Mouse (Mus musculus): Measurements from ENCODE around the gene Gm4756. TPM values are rescaled to one million over a fixed set of nuclear protein-coding genes. Genes with fewer than 3 reads are reported as not detected.

Gm4756 gene
- total and polyA plus RNA-seq, 3 experiments, result not detected

- Histone ChIP-seq H3K4me3 (replicated peaks in 1 of 3; ENCODE audit: low read depth in 2 of 3, low read length in 2 of 3, poor library complexity in 1 of 3) (no peak overlapping the region), H3K4me2 (ENCODE audit: insufficient read depth, low read depth, poor library complexity, severe bottlenecking) (no peak overlapping the region), H3K9me3 (replicated peaks; ENCODE audit: low read length) (peaks cover 9% of the 10 kb centered on the region), H3K36me3 (replicated peaks in 1 of 2; ENCODE audit: control insufficient read depth in 1 of 2, insufficient read depth in 1 of 2, low read length in 1 of 2) (no peaks in the 10 kb centered on the region), H3K27me3 (replicated peaks) (no peaks in the 10 kb centered on the region), H3K27ac (ENCODE audit: insufficient read depth, low read depth) (no peak overlapping the region), H3K4me1 (ENCODE audit: control insufficient read depth in 1 of 2, insufficient read depth in 2 of 2) (peaks cover 0 to 10% of the 10 kb centered on the region in 2 experiments; a peak in 2 of 4 replicates), H3K79me2 (replicated peaks; ENCODE audit: control insufficient read depth, extremely low read depth, insufficient read depth, poor library complexity, severe bottlenecking) (no peaks in the 10 kb centered on the region), H3K9ac (ENCODE audit: insufficient read depth, low read depth) (no peak overlapping the region)
- dilution Hi-C loops (cut with MboI; ENCODE audit: extremely low pct_ligation_motif_present, extremely low pct_unique_long_range_greater_than_20kb, low sequenced_read_pairs), result no loop called here
- in situ Hi-C loops (cut with MboI; ENCODE audit: low pct_ligation_motif_present, low pct_unique_long_range_greater_than_20kb, low sequenced_read_pairs), result loop anchor here (25.0 kb wide), 1 partner anchor 137 kb away; the partner anchor contains the start of gene Pcnx4
- TF ChIP-seq POLR2A (IDR thresholded peaks at IDR 0.05; ENCODE audit: low read depth, low read length) (no peak), IRF4 (IDR thresholded peaks at IDR 0.05; ENCODE audit: low read depth, low read length) (no peak), MEF2A (IDR thresholded peaks at IDR 0.05; ENCODE audit: borderline replicate concordance, low read depth, low read length) (peak; percentile 88), KAT2A (IDR thresholded peaks at IDR 0.05; ENCODE audit: insufficient replicate concordance, low read length) (no peak), ZC3H11A (IDR thresholded peaks at IDR 0.05; ENCODE audit: low read depth, low read length) (no peak), PAX5 (IDR thresholded peaks at IDR 0.05; ENCODE audit: low read length) (no peak), NELFE (IDR thresholded peaks at IDR 0.05; ENCODE audit: low read depth, low read length) (no peak), ZKSCAN1 (IDR thresholded peaks at IDR 0.05; ENCODE audit: borderline replicate concordance, low read depth, low read length) (no peak), BHLHE40 (IDR thresholded peaks at IDR 0.05; ENCODE audit: low read depth, low read length) (peak; percentile 72), JUND (conservative IDR thresholded peaks at IDR 0.05; ENCODE audit: low read depth, low read length) (no peak), ZNF384 (IDR thresholded peaks at IDR 0.05; ENCODE audit: low read depth, low read length) (no peak), RAD21 (IDR thresholded peaks at IDR 0.05; ENCODE audit: low read depth, low read length) (no peak), ETS1 (conservative IDR thresholded peaks at IDR 0.05; ENCODE audit: low read depth, low read length) (peak; percentile 57), USF2 (conservative IDR thresholded peaks at IDR 0.05; ENCODE audit: low read depth, low read length) (no peak), HCFC1 (IDR thresholded peaks at IDR 0.05; ENCODE audit: low read depth, low read length) (no peak)
- peak; percentile 38 for DNase-seq (ENCODE audit: extremely low read depth)
Measured at GRCm38 (mm10) chr12:72674079-72674797, 24.8 kb upstream of the Gm4756 start.

DNA sequence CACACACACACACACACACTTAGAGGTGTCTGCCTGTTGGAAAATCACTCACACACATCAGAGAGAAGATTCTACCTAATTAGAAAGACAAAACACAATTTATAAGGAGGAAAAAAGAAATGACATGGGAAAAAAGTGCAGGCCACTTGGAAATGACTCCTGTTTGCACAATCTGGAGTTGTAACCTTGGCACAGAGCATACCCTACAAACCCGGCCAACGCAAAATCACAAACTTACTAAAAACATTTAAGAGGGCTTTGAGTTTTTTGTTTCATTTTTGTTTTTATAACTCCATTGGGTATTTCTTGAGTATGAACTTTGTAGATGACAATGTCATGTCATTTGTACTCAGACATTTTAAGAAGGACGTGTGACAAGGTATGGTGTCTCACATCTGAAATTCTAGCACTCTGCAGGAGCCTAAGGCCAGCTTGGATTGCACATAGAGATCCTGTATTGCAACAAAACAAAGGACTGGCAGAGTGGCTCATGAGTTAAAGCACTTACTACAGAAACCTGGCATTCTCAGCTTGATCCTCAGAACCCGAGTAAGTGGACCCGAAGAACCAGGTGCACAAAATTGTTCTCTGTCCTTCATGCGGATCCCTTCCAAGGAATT, 22.2 kb upstream of the Gm4756 start:
- no peak overlapping the region for H3K4me3 ChIP-seq (replicated peaks in 1 of 3; ENCODE audit: low read depth in 2 of 3, low read length in 2 of 3, poor library complexity in 1 of 3)
- peaks cover 0 to 17% of the 10 kb centered on the region in 2 experiments; a peak in 2 of 4 replicates for H3K4me1 ChIP-seq (ENCODE audit: control insufficient read depth in 1 of 2, insufficient read depth in 2 of 2)
- TF ChIP-seq ZKSCAN1 (IDR thresholded peaks at IDR 0.05; ENCODE audit: borderline replicate concordance, low read depth, low read length), result no peak
- TF ChIP-seq GABPA (IDR thresholded peaks at IDR 0.05; ENCODE audit: insufficient replicate concordance, low read depth, low read length), result no peak
- no peak for TF ChIP-seq KAT2A (IDR thresholded peaks at IDR 0.05; ENCODE audit: insufficient replicate concordance, low read length)
- TF ChIP-seq MXI1 (IDR thresholded peaks at IDR 0.05; ENCODE audit: low read depth, low read length), result no peak
- TF ChIP-seq JUN (IDR thresholded peaks at IDR 0.05; ENCODE audit: insufficient read depth, low read depth, low read length), result no peak
- TF ChIP-seq ELF1 (IDR thresholded peaks at IDR 0.05; ENCODE audit: low read depth, low read length), result no peak
- no peak for TF ChIP-seq NELFE (IDR thresholded peaks at IDR 0.05; ENCODE audit: low read depth, low read length)
- TF ChIP-seq PAX5 (IDR thresholded peaks at IDR 0.05; ENCODE audit: low read length), result no peak
- dilution Hi-C loops (cut with MboI; ENCODE audit: extremely low pct_ligation_motif_present, extremely low pct_unique_long_range_greater_than_20kb, low sequenced_read_pairs), result no loop called here
- H3K27ac ChIP-seq (ENCODE audit: insufficient read depth, low read depth), result no peak overlapping the region
- no peaks in the 10 kb centered on the region for H3K36me3 ChIP-seq (replicated peaks in 1 of 2; ENCODE audit: control insufficient read depth in 1 of 2, insufficient read depth in 1 of 2, low read length in 1 of 2)
- no peaks in the 10 kb centered on the region for H3K79me2 ChIP-seq (replicated peaks; ENCODE audit: control insufficient read depth, extremely low read depth, insufficient read depth, poor library complexity, severe bottlenecking)
- in situ Hi-C loops (cut with MboI; ENCODE audit: low pct_ligation_motif_present, low pct_unique_long_range_greater_than_20kb, low sequenced_read_pairs), result loop anchor here (25.0 kb wide), 1 partner anchor 134 kb away; the partner anchor contains the start of gene Pcnx4
- H3K9ac ChIP-seq (ENCODE audit: insufficient read depth, low read depth), result no peak overlapping the region
- H3K27me3 ChIP-seq (replicated peaks), result no peaks in the 10 kb centered on the region
- no peak for DNase-seq (ENCODE audit: extremely low read depth)
- no peak overlapping the region for H3K4me2 ChIP-seq (ENCODE audit: insufficient read depth, low read depth, poor library complexity, severe bottlenecking)
- peaks cover 9% of the 10 kb centered on the region for H3K9me3 ChIP-seq (replicated peaks; ENCODE audit: low read length)
